Comparison of ENCODE assay signal across 8 mouse cellular contexts in genomic region chr9:35267976-35268715, GRCm38 (mm10). TPM values are rescaled to one million over a fixed set of nuclear protein-coding genes. Genes with fewer than 3 reads are reported as not detected.
A peak's percentile ranks its signal among the peaks of the same experiment; 100 is the strongest.
DNase-seq lines count a peak whose midpoint lies in the region; ATAC-seq and TF ChIP-seq lines count a peak whose summit lies in the region.

No protein-coding gene starts in this region.

- H3K4me3 ChIP-seq in liver, adult 2 months (ENCODE audit: insufficient read depth, low read depth, low read length), result peak overlapping the region; percentile 72
- peak overlapping the region; percentile 96 for H3K4me3 ChIP-seq in bone marrow, adult 2 months (replicated peaks; ENCODE audit: control insufficient read depth, low read depth, low read length)
- peak overlapping the region; percentile 83 for H3K4me3 ChIP-seq in forebrain, postnatal 0 days (ENCODE audit: low read depth, low read length)
- peak overlapping the region; percentile 73 for H3K4me3 ChIP-seq in liver, embryonic 15.5 days (replicated peaks)

- no peak for TF ChIP-seq POLR2A in liver, adult 2 months (IDR thresholded peaks at IDR 0.05; ENCODE audit: extremely low read depth, insufficient read depth, low read length)
- TF ChIP-seq POLR2A in bone marrow, adult 2 months (IDR thresholded peaks at IDR 0.05; ENCODE audit: borderline replicate concordance, control insufficient read depth, low read depth, low read length), result no peak

- peak overlapping the region; percentile 70 for H3K4me2 ChIP-seq in forebrain, postnatal 0 days (ENCODE audit: low read depth)
- peak overlapping the region; percentile 91 for H3K4me2 ChIP-seq in liver, embryonic 15.5 days

- peak; percentile 46 for ATAC-seq in forebrain, postnatal 0 days
- peak; percentile 54 for ATAC-seq in liver, embryonic 15.5 days (ENCODE audit: insufficient read depth)

- peaks cover 6% of the 10 kb centered on the region for H3K36me3 ChIP-seq in liver, adult 2 months (ENCODE audit: control insufficient read depth, insufficient read depth, low read length)
- peaks cover 3% of the 10 kb centered on the region; the same call in 1 of the 2 replicates for H3K36me3 ChIP-seq in forebrain, postnatal 0 days (ENCODE audit: insufficient read depth)
- peaks cover 16% of the 10 kb centered on the region for H3K36me3 ChIP-seq in liver, embryonic 15.5 days (replicated peaks)

- H3K4me1 ChIP-seq in liver, adult 2 months (ENCODE audit: control insufficient read depth, insufficient read depth, low read length), result peaks cover 8% of the 10 kb centered on the region
- H3K4me1 ChIP-seq in bone marrow, adult 2 months (ENCODE audit: control insufficient read depth, insufficient read depth, low read length), result peaks cover 2% of the 10 kb centered on the region
- peaks cover 11% of the 10 kb centered on the region for H3K4me1 ChIP-seq in forebrain, postnatal 0 days (ENCODE audit: insufficient read depth)
- peaks cover 64% of the 10 kb centered on the region for H3K4me1 ChIP-seq in liver, embryonic 15.5 days (replicated peaks)

- WGBS in liver, adult 2 months, result 3% methylated on average over 21 of the region's 21 CpGs
- WGBS in bone marrow, adult 2 months, result under 1% methylated on average over 21 of the region's 21 CpGs
- 2% methylated on average over 21 of the region's 21 CpGs for WGBS in forebrain, postnatal 0 days
- 1% methylated on average over 21 of the region's 21 CpGs for WGBS in liver, embryonic 15.5 days (ENCODE audit: insufficient replicate concordance)

- no peaks in the 10 kb centered on the region for H3K9me3 ChIP-seq in forebrain, postnatal 0 days (ENCODE audit: low read length)
- no peaks in the 10 kb centered on the region for H3K9me3 ChIP-seq in liver, embryonic 15.5 days (replicated peaks)

- peak overlapping the region; percentile 71 for H3K9ac ChIP-seq in liver, adult 2 months (ENCODE audit: low read depth, low read length)
- H3K9ac ChIP-seq in forebrain, postnatal 0 days, result peak overlapping the region; percentile 85
- peak overlapping the region; percentile 61 for H3K9ac ChIP-seq in liver, embryonic 15.5 days

- 0 out of 2 replicates have a peak overlapping the region, but pooled peaks have one; percentile 29 for H3K27ac ChIP-seq in liver, adult 2 months (replicated peaks; ENCODE audit: insufficient read depth, low read depth, low read length)
- H3K27ac ChIP-seq in bone marrow, adult 2 months (ENCODE audit: control insufficient read depth, insufficient read depth, low read depth, low read length, poor library complexity), result peak overlapping the region; percentile 30; the same call in 1 of the 2 replicates
- peak overlapping the region; percentile 68 for H3K27ac ChIP-seq in forebrain, postnatal 0 days (ENCODE audit: low read depth, low read length)
- peak overlapping the region; percentile 56; the same call in 1 of the 2 replicates for H3K27ac ChIP-seq in liver, embryonic 15.5 days (replicated peaks)

- H3K79me2 ChIP-seq in liver, adult 2 months (ENCODE audit: control insufficient read depth, insufficient read depth, low read length), result peaks cover 3% of the 10 kb centered on the region; the same call in 1 of the 2 replicates

- H3K27me3 ChIP-seq in liver, adult 2 months (ENCODE audit: control insufficient read depth, insufficient read depth, low read length), result no peaks in the 10 kb centered on the region
- no peaks in the 10 kb centered on the region for H3K27me3 ChIP-seq in forebrain, postnatal 0 days (ENCODE audit: insufficient read depth, low read length)
- H3K27me3 ChIP-seq in liver, embryonic 15.5 days, result no peaks in the 10 kb centered on the region

- DNase-seq in liver, adult 2 months (ENCODE audit: extremely low read depth, low read depth, low spot score), result no peak
- no peak for DNase-seq in liver
- DNase-seq in forebrain, postnatal 0 days, result no peak
- peak; percentile 21 for DNase-seq in telencephalon, adult 2 months (ENCODE audit: low read depth, low spot score)
- no peak for DNase-seq in cerebellum, adult 8-10 months
- DNase-seq in layer of hippocampus, adult 9-10 months (ENCODE audit: low spot score), result no peak

- no peak for TF ChIP-seq CTCF in liver, adult 2 months (IDR thresholded peaks at IDR 0.05; ENCODE audit: low read depth, low read length)
- no peak for TF ChIP-seq CTCF in bone marrow, adult 2 months (IDR thresholded peaks at IDR 0.05; ENCODE audit: control insufficient read depth, insufficient read depth, low read length)
- TF ChIP-seq CTCF in forebrain, postnatal 0 days (IDR thresholded peaks at IDR 0.05; ENCODE audit: low read depth), result no peak

RNA-seq across cellular contexts. Expression of gene Rpusd4, which starts 0.5 kb away (rescaled TPM):
- 6.5 and 8.2 TPM in 2 replicates for total RNA-seq in liver, adult 2 months (2014; rRNA removed)
- polyA plus RNA-seq in liver, adult 2 months (2012; rRNA removed), result 4.2 and 4.3 TPM in 2 replicates
- polyA plus RNA-seq in bone marrow, adult 2 months (2011; ENCODE audit: insufficient read depth, insufficient read length, low replicate concordance, missing spikeins), result 4.5 and 15.5 TPM in 2 replicates
- 9.2 and 10.9 TPM in 2 replicates for total RNA-seq in forebrain, postnatal 0 days (2014; rRNA removed)
- 10.2 and 11.4 TPM in 2 replicates for polyA plus RNA-seq in forebrain, postnatal 0 days (2015; fragmentation: Nextera tagmentation; extraction: Ambion mirVana)
- polyA plus RNA-seq in liver, embryonic 15.5 days (2015; fragmentation: Nextera tagmentation; extraction: Ambion mirVana), result 11.5 and 11.7 TPM in 2 replicates

RNA-seq across cellular contexts. Expression of gene Fam118b, which starts 0.5 kb away (rescaled TPM):
- total RNA-seq in liver, adult 2 months (2014; rRNA removed), result 3.0 and 4.0 TPM in 2 replicates
- 3.8 and 5.8 TPM in 2 replicates for polyA plus RNA-seq in liver, adult 2 months (2012; rRNA removed)
- 11.4 and 11.6 TPM in 2 replicates for polyA plus RNA-seq in bone marrow, adult 2 months (2011; ENCODE audit: insufficient read depth, insufficient read length, low replicate concordance, missing spikeins)
- 34.6 and 41.5 TPM in 2 replicates for total RNA-seq in forebrain, postnatal 0 days (2014; rRNA removed)
- 49.7 and 59.7 TPM in 2 replicates for polyA plus RNA-seq in forebrain, postnatal 0 days (2015; fragmentation: Nextera tagmentation; extraction: Ambion mirVana)
- 11.4 and 11.8 TPM in 2 replicates for polyA plus RNA-seq in liver, embryonic 15.5 days (2015; fragmentation: Nextera tagmentation; extraction: Ambion mirVana)

RNA-seq across cellular contexts. Expression of gene Foxred1, which starts 57.3 kb away (rescaled TPM):
- 27.6 and 31.8 TPM in 2 replicates for total RNA-seq in liver, adult 2 months (2014; rRNA removed)
- polyA plus RNA-seq in liver, adult 2 months (2012; rRNA removed), result 21.6 and 28.9 TPM in 2 replicates
- 17.7 and 18.8 TPM in 2 replicates for polyA plus RNA-seq in bone marrow, adult 2 months (2011; ENCODE audit: insufficient read depth, insufficient read length, low replicate concordance, missing spikeins)
- total RNA-seq in forebrain, postnatal 0 days (2014; rRNA removed), result 38.1 and 42.3 TPM in 2 replicates
- 32.0 and 40.8 TPM in 2 replicates for polyA plus RNA-seq in forebrain, postnatal 0 days (2015; fragmentation: Nextera tagmentation; extraction: Ambion mirVana)
- 21.3 and 22.1 TPM in 2 replicates for polyA plus RNA-seq in liver, embryonic 15.5 days (2015; fragmentation: Nextera tagmentation; extraction: Ambion mirVana)
